Mouse (Mus musculus) urinary bladder, postnatal 10 days (tissue): ENCODE measurements around the gene Zmynd8.
A peak's percentile ranks its signal among the peaks of the same experiment; 100 is the strongest.

Experiments
- DNase-seq: peaks from one replicate; pipeline ENCODE4 v3.0.0; 2022; ENCODE audit warnings: low spot score

Zmynd8 gene

GRCm38 (mm10) chr2:165833468-165833867, 65.3 kb downstream of the Zmynd8 start:
- no peak for DNase-seq

- no peak for DNase-seq
These were observed 66.1 kb downstream of the Zmynd8 start for GRCm38 (mm10) chr2:165832720-165833119.

DNA sequence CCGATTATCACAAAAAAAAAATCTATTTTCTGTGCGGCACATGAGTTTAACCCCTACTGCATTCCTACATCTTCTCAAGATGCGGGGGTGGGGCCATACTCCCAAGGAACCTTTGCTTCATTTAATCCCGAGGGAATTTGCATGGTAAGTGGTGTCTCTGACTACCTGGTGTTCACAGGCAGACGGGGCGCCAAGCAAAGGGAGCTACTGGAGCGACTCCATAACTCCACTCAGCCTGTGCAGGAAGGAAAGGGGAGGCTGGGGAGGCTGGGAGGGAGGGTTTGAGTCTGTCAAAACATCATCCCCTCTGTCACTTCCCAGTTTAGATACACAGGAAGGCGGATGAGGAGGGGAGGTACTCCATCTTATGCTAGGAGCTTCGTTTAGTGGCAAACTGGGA, 66.5 kb downstream of the Zmynd8 start:
- no peak for DNase-seq

DNA sequence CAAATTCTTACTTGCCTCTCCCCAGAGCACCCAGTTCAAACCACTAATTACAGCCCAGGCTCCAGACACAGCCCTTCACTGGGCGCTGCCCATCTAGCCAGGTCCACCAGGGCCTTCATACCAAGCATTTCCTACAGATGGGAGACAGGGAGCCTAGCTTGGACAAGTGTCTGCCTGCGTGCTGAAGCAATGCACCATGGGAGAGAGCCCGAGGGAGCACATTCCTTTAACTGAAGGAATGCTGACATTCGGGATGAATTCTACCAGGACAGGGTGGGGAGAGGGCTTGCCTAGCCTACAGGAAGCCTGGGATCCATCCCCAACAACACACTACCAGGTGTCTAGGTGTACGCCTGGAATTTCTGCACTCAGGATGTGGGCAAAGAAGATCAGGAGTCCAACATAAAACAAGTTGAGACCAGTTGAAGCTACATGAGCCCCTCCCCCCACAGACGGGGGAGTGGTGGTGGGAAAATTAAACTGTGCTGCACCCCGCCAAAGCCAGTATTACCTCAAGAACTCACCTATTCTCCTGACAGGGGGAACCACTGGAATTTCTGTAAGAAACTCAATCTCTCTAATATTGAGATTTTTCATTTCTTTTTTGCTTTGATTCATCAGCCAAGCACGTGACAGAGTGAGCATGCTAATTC, 67.1 kb downstream of the Zmynd8 start:
- DNase-seq, result no peak

- DNase-seq, result no peak
These were observed 70.0 kb downstream of the Zmynd8 start for GRCm38 (mm10) chr2:165828770-165829169.

DNA sequence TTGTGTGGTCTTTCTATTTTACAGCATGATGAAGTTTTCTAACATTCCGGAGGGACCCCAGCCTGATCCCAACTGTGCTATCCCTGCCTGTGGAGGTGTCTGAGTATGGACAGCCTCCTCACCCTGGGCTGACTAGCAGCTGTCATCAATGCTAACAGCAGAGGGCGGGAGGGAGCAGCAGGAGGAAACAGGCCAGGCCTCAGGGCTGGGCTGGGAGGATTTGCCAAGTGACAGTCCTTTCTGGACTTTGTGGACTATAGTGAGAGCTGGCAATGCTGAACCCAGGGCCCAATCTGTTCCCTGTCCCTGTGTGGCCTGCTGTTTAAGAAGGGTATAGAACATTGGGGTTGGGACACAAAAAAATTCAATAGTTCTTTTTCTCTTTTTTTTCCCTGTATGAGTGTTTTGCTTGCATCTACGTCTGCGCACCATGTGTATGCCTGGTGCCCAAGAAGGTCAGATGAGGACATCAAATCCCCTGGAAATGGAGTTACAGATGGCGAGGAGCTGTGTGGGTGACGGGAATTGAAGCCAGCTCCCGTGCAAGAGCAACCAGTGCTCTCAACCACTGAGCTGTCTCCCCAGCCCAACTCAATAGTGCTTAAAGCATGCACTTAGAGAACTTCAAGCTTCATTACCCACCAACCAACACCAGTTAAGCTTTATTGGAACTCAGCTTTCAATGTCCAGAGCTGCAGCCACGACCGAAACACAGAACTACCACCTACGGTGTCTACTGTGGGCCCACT, 72.7 kb downstream of the Zmynd8 start:
- peak; percentile 57 for DNase-seq

DNA sequence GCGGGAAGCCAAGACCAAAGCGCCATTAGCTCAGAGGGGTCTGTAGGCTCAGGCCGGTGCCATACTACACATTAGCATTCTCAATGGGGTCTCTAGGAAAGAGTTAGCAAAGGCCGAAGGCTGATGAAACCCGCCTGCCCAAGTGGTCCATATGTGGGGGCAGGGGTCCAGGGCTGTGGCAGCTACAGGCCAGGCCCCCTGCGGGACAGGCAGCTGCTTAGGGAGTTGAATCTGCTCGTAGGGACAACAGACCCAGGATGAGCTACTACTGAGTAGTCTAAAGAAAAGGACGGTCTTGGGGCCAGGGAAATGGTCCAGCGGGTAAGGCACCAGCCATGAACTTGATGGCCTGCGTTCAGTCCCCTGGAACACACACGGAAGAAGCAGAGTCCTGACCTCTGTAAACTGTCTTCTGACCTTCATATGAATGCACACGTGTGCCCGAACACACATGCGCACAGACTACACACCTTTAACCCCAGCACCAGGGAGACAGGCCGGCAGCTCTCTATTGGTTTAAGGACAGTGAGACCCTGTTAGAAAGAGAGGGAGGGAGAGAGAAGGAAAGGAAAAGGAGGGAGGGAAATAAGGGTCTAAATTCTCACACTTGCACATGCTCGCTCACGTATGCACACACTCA, 73.4 kb downstream of the Zmynd8 start:
- no peak for DNase-seq

DNA sequence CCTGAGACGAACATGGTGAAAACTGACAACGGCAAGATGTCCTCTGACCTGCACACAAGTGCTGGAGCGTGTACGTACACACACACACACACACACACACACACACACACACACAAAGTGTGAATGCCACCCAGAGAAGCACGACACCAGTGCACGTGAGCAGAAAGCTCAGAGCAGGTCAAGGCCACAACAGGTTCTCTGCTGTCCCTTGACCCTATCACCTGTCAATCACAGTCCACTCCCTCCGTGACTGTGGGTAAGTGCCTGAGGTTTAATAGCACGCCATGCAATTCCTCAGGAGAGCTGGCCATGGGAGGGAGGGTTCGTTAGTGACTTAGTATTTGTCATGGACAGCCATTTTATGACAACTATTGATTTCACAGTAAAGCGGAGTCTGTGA, 74.0 kb downstream of the Zmynd8 start:
- DNase-seq, result no peak

- no peak for DNase-seq
These were observed 76.3 kb downstream of the Zmynd8 start for GRCm38 (mm10) chr2:165822478-165822877.

DNA sequence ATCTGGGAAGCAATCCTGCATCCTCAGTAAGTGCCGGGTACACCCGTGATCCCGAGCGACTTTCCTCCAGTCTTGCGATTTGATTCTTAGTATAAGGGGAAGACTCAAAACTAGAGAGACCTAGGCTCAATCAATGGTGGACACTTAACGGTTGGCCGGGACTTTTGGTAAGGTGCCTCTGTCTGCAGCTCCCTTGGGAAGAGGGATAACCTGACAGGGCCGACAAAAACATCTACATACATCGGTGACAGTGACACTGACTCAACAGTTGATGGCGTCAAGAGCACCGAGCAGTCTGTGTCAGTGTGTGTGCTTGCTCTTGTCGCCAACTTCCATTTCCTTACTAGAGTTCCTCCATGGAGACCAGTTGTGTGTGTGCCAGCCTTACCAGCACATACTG, 77.1 kb downstream of the Zmynd8 start:
- DNase-seq, result no peak

GRCm38 (mm10) chr2:165820504-165821095, 78.2 kb downstream of the Zmynd8 start:
- no peak for DNase-seq

DNA sequence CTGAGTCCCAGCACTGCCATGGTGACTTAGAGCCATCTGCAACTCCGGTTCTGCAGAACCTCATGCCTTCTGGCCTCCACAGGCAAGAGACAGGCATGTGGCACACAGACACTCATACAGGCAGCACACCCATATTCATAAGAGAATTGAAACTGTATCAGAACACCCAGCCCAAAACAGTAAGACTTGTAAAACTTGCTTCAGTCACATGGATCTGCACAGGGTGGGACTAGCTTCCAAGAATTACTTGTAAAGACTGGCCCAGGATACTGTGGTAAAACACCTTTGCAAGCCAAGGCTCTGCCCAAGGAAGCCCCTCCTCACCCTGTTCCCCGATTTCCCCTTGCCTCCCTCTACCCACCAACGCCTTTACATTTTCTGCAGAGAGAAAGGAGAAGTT, 78.7 kb downstream of the Zmynd8 start:
- no peak for DNase-seq

DNA sequence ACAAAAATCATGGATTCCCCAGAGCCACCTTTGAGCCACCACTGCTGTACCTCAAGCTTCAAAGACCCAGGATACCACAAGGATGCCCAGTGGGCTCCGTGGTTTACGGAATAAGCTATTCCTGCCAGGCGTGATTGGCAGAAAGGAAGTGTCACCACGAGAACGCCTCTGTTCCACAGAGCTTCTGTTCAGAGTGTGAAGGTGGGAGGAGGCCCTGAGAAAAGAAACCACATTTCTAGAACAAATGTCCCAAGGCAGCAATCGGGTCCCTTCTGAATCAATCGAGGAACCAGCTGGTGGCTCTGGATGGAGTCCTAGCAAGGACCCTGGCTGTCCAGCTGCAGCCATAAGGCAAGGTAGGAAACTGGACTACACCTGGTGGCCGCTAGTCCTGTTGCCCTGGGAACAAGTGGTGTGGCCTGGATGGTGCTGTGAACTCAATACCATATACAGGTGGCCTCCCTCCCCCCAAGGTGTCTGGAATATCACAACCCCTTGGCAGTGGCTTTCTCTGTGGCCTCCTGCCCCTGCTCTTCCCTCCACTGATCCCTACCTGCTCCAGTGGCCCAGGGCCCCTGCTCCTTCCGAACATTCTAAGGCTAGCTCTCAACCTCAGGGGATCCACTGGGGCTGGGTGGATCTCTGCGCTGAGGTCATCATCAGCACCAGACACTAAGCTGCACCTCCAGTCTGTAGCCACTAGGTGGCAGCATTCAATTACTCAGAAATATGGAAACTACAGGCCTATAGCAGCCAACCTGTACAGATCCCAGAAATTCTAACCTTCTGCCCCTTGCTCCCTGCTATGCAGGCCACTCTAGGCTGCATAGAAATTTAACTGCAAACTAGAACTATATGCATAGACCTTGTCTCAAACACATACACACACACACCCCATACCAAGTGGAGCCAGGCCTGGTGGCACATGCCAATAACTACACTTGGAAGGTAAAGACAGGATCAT, 79.5 kb downstream of the Zmynd8 start:
- no peak for DNase-seq

DNA sequence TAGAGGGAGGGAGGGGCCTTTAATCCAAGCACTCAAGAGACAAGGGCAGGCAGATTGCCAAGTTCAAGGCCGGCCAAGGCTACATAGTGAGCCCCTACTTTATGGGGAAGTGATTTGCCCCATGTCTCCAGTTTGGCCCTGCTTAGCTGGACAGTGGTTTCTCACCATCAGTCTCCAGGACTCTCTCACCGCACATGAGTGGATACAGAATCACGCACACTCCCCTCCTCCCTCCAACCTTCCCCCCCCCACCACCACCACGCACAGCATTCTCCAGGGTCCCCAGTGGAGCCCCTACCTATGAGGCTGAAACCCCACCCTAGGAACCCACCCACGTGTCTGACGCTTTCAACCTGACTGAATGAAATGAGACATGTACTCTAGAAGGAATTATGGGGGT, 80.2 kb downstream of the Zmynd8 start:
- no peak for DNase-seq

GRCm38 (mm10) chr2:165817437-165817836, 81.4 kb downstream of the Zmynd8 start:
- no peak for DNase-seq

GRCm38 (mm10) chr2:165815103-165815880, 83.5 kb downstream of the Zmynd8 start:
- DNase-seq, result no peak

DNA sequence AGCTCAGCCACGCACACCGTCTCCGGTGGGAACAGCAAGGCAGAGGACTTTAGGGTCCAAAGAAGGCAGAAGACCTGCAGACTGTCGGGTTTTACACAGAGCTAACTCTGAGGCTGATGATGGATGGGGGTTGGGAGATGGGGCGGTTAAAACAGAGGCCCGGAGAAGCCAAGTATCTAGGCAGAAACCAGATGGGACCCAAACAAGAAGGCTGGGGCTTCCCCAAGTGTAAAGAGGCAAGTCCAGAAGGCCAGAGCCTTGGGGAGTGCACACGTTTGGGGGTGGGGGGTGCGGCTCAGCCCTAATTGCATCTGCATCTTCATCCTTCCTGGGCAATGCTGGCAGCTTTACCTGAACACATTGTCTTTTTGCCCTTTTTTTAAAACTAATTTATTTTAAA, 85.9 kb downstream of the Zmynd8 start:
- no peak for DNase-seq

DNA sequence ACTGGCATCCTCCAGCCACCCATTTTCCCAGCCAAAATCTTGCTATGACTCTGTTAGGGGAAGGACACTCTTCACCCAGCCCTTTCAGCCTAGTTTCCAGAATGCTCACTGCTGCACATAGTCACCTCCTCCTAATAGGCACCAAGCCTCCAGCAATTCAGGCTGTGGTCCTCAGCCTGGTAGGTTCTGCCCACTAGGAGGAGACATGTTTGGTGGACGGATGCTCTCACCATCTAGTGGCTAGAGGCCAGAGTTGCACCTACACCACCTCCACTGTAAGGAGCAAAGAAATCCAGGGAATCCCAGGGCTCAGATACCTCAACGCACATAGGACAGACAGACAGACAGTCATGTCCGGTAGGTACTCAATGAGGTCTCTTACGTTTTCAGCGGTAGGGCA, 87.3 kb downstream of the Zmynd8 start:
- DNase-seq, result no peak

- DNase-seq, result no peak
These were observed 88.8 kb downstream of the Zmynd8 start for GRCm38 (mm10) chr2:165809901-165810477.

GRCm38 (mm10) chr2:165809091-165809490, 89.7 kb downstream of the Zmynd8 start:
- no peak for DNase-seq
